Mouse (Mus musculus): ENCODE measurements at regions not wholly inside any gene's neighbourhood (a gene's known extent, or its start where the extent isn't known, plus 50 kb on each side); places are given as distances from the start of the nearest gene placed in this dataset.

GRCm38 (mm10) chr13:71350787-71351186, 509.2 kb upstream of the Adamts16 start:
- DNase-seq (ENCODE audit: low spot score in 2 of 2) = no peak

- DNase-seq (ENCODE audit: low spot score in 2 of 2) = no peak
Measured at GRCm38 (mm10) chr13:71342921-71343320, 501.3 kb upstream of the Adamts16 start.

- DNase-seq (ENCODE audit: low spot score in 2 of 2) = no peak
Measured at GRCm38 (mm10) chr13:71338700-71339099, 497.1 kb upstream of the Adamts16 start.

GRCm38 (mm10) chr13:71334925-71335324, 493.3 kb upstream of the Adamts16 start:
- no peak for DNase-seq (ENCODE audit: low spot score in 2 of 2)

GRCm38 (mm10) chr13:71333146-71333545, 491.5 kb upstream of the Adamts16 start:
- no peak for DNase-seq (ENCODE audit: low spot score in 2 of 2)

- no peak for DNase-seq (ENCODE audit: low spot score in 2 of 2)
Measured at GRCm38 (mm10) chr13:71330321-71330720, 488.7 kb upstream of the Adamts16 start.

GRCm38 (mm10) chr13:71327802-71328753, 486.5 kb upstream of the Adamts16 start:
- no peak for DNase-seq (ENCODE audit: low spot score in 2 of 2)

- no peak for DNase-seq (ENCODE audit: low spot score in 2 of 2)
Measured at GRCm38 (mm10) chr13:71320489-71320888, 478.9 kb upstream of the Adamts16 start.

- no peak for DNase-seq (ENCODE audit: low spot score in 2 of 2)
Measured at GRCm38 (mm10) chr13:71303956-71304355, 462.3 kb upstream of the Adamts16 start.

GRCm38 (mm10) chr13:71275991-71276390, 434.4 kb upstream of the Adamts16 start:
- DNase-seq (ENCODE audit: low spot score in 2 of 2) = no peak

GRCm38 (mm10) chr13:71274139-71274538, 432.5 kb upstream of the Adamts16 start:
- DNase-seq (ENCODE audit: low spot score in 2 of 2) = no peak

GRCm38 (mm10) chr13:71273485-71273884, 431.9 kb upstream of the Adamts16 start:
- no peak for DNase-seq (ENCODE audit: low spot score in 2 of 2)

GRCm38 (mm10) chr13:71273067-71273466, 431.5 kb upstream of the Adamts16 start:
- no peak for DNase-seq (ENCODE audit: low spot score in 2 of 2)

- no peak for DNase-seq (ENCODE audit: low spot score in 2 of 2)
Measured at GRCm38 (mm10) chr13:71272431-71272830, 430.8 kb upstream of the Adamts16 start.

GRCm38 (mm10) chr13:71271727-71272418, 430.3 kb upstream of the Adamts16 start:
- DNase-seq (ENCODE audit: low spot score in 2 of 2) = no peak

- DNase-seq (ENCODE audit: low spot score in 2 of 2) = no peak
Measured at GRCm38 (mm10) chr13:71270370-71270769, 428.8 kb upstream of the Adamts16 start.

GRCm38 (mm10) chr13:71269496-71269895, 427.9 kb upstream of the Adamts16 start:
- no peak for DNase-seq (ENCODE audit: low spot score in 2 of 2)

- DNase-seq (ENCODE audit: low spot score in 2 of 2) = no peak
Measured at GRCm38 (mm10) chr13:71263315-71263878, 421.8 kb upstream of the Adamts16 start.

- DNase-seq (ENCODE audit: low spot score in 2 of 2) = no peak
Measured at GRCm38 (mm10) chr13:71262575-71263295, 421.1 kb upstream of the Adamts16 start.

GRCm38 (mm10) chr13:71254016-71254415, 412.4 kb upstream of the Adamts16 start:
- DNase-seq (ENCODE audit: low spot score in 2 of 2) = no peak

- no peak for DNase-seq (ENCODE audit: low spot score in 2 of 2)
Measured at GRCm38 (mm10) chr13:71248261-71249031, 406.8 kb upstream of the Adamts16 start.
